Mouse (Mus musculus) C2C12 (cell line): ENCODE data around the gene Pms2. TPM values are rescaled to one million over a fixed set of nuclear protein-coding genes. Genes with fewer than 3 reads are reported as not detected.

Experiments
- H3K27me3 ChIP-seq: one replicate; pipeline ENCODE4 v1.6.1; 2011; ENCODE audit not compliant: control insufficient read depth, insufficient read depth, insufficient read length
- H3K36me3 ChIP-seq: one replicate; pipeline ENCODE4 v1.6.1; 2011; ENCODE audit not compliant: control insufficient read depth, insufficient read depth
- H3K4me3 ChIP-seq: one replicate; pipeline ENCODE4 v1.5.1; 2011; ENCODE audit warnings: mild to moderate bottlenecking, control low read depth; ENCODE audit not compliant: poor library complexity, insufficient read depth, severe bottlenecking
- H3K79me2 ChIP-seq: one replicate; pipeline ENCODE4 v1.6.1; 2011; ENCODE audit not compliant: control insufficient read depth, insufficient read depth
- H3K79me3 ChIP-seq: one replicate; pipeline ENCODE4 v1.6.1; 2011; ENCODE audit warnings: low read depth, control low read depth
- H3ac ChIP-seq: one replicate; pipeline ENCODE3; 2011; ENCODE audit warnings: low read depth; ENCODE audit not compliant: control insufficient read depth, insufficient read length
- CEBPB ChIP-seq: IDR thresholded peaks from one replicate; pipeline ENCODE4 v1.6.1; 2011; ENCODE audit warnings: low read depth, mild to moderate bottlenecking, control low read depth, moderate library complexity
- CTCF ChIP-seq: IDR thresholded peaks from one replicate; pipeline ENCODE4 v1.5.1; 2011; ENCODE audit not compliant: control insufficient read depth, insufficient read depth, insufficient read length
- FOSL1 ChIP-seq: IDR thresholded peaks from one replicate; pipeline ENCODE4 v1.8.0; 2011; ENCODE audit warnings: mild to moderate bottlenecking, low read length; ENCODE audit not compliant: poor library complexity, insufficient read depth, severe bottlenecking
- MAX ChIP-seq: IDR thresholded peaks from one replicate; pipeline ENCODE4 v1.6.1; 2011; ENCODE audit warnings: mild to moderate bottlenecking, control low read depth
- MYOD1 ChIP-seq: IDR thresholded peaks from one replicate; pipeline ENCODE4 v1.6.1; 2011; ENCODE audit warnings: low read depth; ENCODE audit not compliant: control insufficient read depth, insufficient read length
- MYOG ChIP-seq: IDR thresholded peaks from one replicate; pipeline ENCODE4 v1.6.1; 2011; ENCODE audit not compliant: control insufficient read depth, insufficient read length; ENCODE audit errors: extremely low read depth
- USF1 ChIP-seq: IDR thresholded peaks from one replicate; pipeline ENCODE4 v1.6.1; 2011; ENCODE audit warnings: low read depth, mild to moderate bottlenecking, control low read depth, moderate library complexity
- polyA plus RNA-seq: library from polyadenylated mRNA; unstranded; fragments of >200 nt; fragmentation: generic; extraction: Trizol; gene quantifications from one replicate; pipeline ENCODE4 v1.2.1, GENCODE M21; 2012; ENCODE audit warnings: missing spikeins

The Pms2 gene
- polyA plus RNA-seq, 1 experiment: 7.0 TPM

GRCm38 (mm10) chr5:143929291-143929690 is 19.5 kb downstream of the Pms2 start:
- Histone ChIP-seq H3K79me3 (no peaks in the 10 kb centered on the region), H3K4me3 (no peak overlapping the region), H3K27me3 (no peaks in the 10 kb centered on the region), H3K79me2 (no peaks in the 10 kb centered on the region), H3K36me3 (peaks cover 47% of the 10 kb centered on the region), H3ac (no peak overlapping the region)
- TF ChIP-seq FOSL1 (no peak), CEBPB (no peak), MYOG (no peak), MYOD1 (no peak), MAX (no peak), CTCF (no peak), USF1 (no peak)

DNA sequence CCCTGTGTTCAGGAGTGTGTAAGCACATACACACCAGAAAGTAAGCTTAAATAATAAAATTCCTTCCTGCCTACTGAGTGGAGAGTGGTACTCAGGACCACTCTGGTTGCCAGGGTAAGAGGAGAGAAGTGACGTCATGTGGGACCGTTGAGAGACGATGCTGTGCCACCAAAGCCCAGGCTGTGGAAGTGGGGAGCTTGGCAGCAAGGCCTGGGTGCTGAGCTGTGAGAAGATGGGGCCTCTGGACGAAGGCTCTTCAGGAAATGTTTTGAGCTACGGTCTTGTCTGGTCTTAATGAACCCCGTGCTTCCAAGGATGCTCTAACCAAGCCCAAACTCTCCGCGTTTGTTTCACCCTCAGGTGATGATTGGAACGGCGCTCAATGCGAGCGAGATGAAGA is 20.9 kb downstream of the Pms2 start:
- peaks cover 36% of the 10 kb centered on the region for H3K36me3 ChIP-seq
- H3K4me3 ChIP-seq: no peak overlapping the region
- H3K79me2 ChIP-seq: no peaks in the 10 kb centered on the region
- H3K79me3 ChIP-seq: no peaks in the 10 kb centered on the region
- TF ChIP-seq MYOG (no peak), USF1 (no peak), MAX (no peak), FOSL1 (no peak), CEBPB (no peak), CTCF (no peak)
- H3K27me3 ChIP-seq: no peaks in the 10 kb centered on the region
- no peak overlapping the region for H3ac ChIP-seq

DNA sequence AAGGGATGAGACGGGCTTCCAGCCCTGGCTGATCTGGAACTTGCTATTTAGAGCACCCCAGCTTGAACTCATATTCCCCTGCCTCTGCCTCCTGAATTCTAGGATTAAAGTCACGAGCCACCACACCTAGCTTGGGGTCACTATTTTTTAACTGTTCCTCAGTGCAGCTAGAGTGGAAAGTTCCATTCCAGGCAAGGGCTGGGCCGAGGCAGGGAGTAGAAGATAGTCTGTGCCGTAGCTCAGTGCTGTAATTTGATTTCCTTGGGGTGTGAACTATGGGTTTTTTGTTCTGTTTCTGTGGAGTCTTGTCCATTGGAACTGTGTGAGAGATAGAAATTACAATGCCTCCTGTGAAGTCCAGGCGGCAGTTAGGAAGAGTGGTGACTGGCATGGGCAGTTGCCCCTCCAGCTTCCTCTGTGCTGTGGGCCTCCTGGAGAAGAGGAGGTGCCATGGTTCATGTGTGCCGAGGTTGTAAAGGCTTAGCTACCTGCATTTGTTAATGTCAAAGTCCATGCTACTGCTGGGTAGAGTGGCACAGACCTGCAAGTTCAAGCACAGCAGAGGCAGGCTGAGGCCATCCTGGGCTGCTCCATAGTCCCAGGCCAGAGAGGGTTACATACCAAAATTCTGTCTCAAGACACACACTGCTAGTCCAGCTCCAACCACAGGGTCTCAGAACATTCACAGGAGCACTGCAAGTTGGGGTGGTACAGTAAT is 22.3 kb downstream of the Pms2 start:
- Histone ChIP-seq H3K79me3 (no peaks in the 10 kb centered on the region), H3K27me3 (no peaks in the 10 kb centered on the region), H3K36me3 (peaks cover 24% of the 10 kb centered on the region), H3K4me3 (no peak overlapping the region), H3K79me2 (no peaks in the 10 kb centered on the region), H3ac (no peak overlapping the region)
- TF ChIP-seq CTCF (no peak), MYOG (no peak), MAX (no peak), MYOD1 (no peak), USF1 (no peak), FOSL1 (no peak), CEBPB (no peak)

- Histone ChIP-seq H3K4me3 (no peak within 1 kb of the TSS), H3K27me3 (no peaks in the 10 kb centered on the region), H3K79me3 (no peaks in the 10 kb centered on the region), H3K36me3 (peaks cover 24% of the 10 kb centered on the region), H3ac (no peak within 1 kb of the TSS), H3K79me2 (no peaks in the 10 kb centered on the region)
- no peak for TF ChIP-seq FOSL1
- no peak for TF ChIP-seq MAX
- no peak for TF ChIP-seq MYOD1
- no peak for TF ChIP-seq MYOG
- no peak for TF ChIP-seq USF1
- no peak for TF ChIP-seq CEBPB
- TF ChIP-seq CTCF: no peak
Observed at GRCm38 (mm10) chr5:143932831-143933230, 23.1 kb downstream of the Pms2 start, which contains the start of gene Rsph10b. Gene Rsph10b, plus strand, starts transcription at chr5:143933035.

- no peaks in the 10 kb centered on the region for H3K27me3 ChIP-seq
- no peaks in the 10 kb centered on the region for H3K79me3 ChIP-seq
- TF ChIP-seq MYOD1 (no peak), MAX (no peak), USF1 (no peak), CTCF (no peak), FOSL1 (no peak), MYOG (no peak)
- no peak overlapping the region for H3K4me3 ChIP-seq
- H3ac ChIP-seq: no peak overlapping the region
- H3K79me2 ChIP-seq: no peaks in the 10 kb centered on the region
- H3K36me3 ChIP-seq: peaks cover 24% of the 10 kb centered on the region
Observed at GRCm38 (mm10) chr5:143933414-143933813, 23.6 kb downstream of the Pms2 start.
